Mouse (Mus musculus) liver, adult 2 months (tissue): ENCODE data around the gene Klf1.

Experiments used
- CTCF ChIP-seq: fragments of 200-500 bp; IDR thresholded peaks from 2 replicates; pipeline ENCODE4 v1.5.1; 2011; ENCODE audit warnings: low read depth, low read length, control low read depth
- POLR2A ChIP-seq: fragments of 200-500 bp; IDR thresholded peaks from 2 replicates; pipeline ENCODE4 v1.6.1; 2011; ENCODE audit warnings: low read length, control low read depth; ENCODE audit not compliant: insufficient read depth; ENCODE audit errors: extremely low read depth

- TF ChIP-seq CTCF (no peak), POLR2A (no peak)
Measured at GRCm38 (mm10) chr8:84912391-84912790, 10.7 kb downstream of the Klf1 start.
